Mouse (Mus musculus): ENCODE measurements around the gene Rhobtb1.

- TF ChIP-seq CHD2 (IDR thresholded peaks at IDR 0.05; ENCODE audit: low read depth, low read length) (no peak), ZNF384 (IDR thresholded peaks at IDR 0.05; ENCODE audit: low read depth, low read length) (no peak), ZC3H11A (IDR thresholded peaks at IDR 0.05; ENCODE audit: borderline replicate concordance, low read depth, low read length) (no peak)
These were observed 86.0 kb downstream of the Rhobtb1 start for GRCm38 (mm10) chr10:69237185-69237584.

All from ES-E14 (cell line).